Mouse (Mus musculus) E14TG2a.4 (cell line): Measurements from ENCODE around the gene Igflr1.

ENCODE experiments used
- H3K27me3 ChIP-seq: 2 replicates; pipeline ENCODE4 v1.6.1; 2014; ENCODE audit warnings: low read length, control low read depth; ENCODE audit not compliant: insufficient read depth
- H3K36me3 ChIP-seq: 2 replicates; pipeline ENCODE4 v1.6.1; 2014; ENCODE audit warnings: low read length, control low read depth; ENCODE audit not compliant: insufficient read depth
- H3K4me1 ChIP-seq: replicated peaks from 2 replicates; pipeline ENCODE4 v1.6.1; 2014; ENCODE audit warnings: low read depth, low read length, control low read depth
- H3K4me3 ChIP-seq: replicated peaks from 2 replicates; pipeline ENCODE4 v1.5.1; 2014; ENCODE audit warnings: mild to moderate bottlenecking, low read length
- H3K9me3 ChIP-seq: 2 replicates; pipeline ENCODE4 v1.6.1; 2014; ENCODE audit warnings: low read length, control low read depth
- CTCF ChIP-seq: conservative IDR thresholded peaks from 2 replicates; pipeline ENCODE4 v1.5.1; 2014; ENCODE audit warnings: low read length
- NANOG ChIP-seq: IDR thresholded peaks from 2 replicates; pipeline ENCODE4 v1.6.1; 2014; ENCODE audit warnings: borderline replicate concordance, low read length, mixed read lengths
- POU5F1 ChIP-seq: IDR thresholded peaks from 2 replicates; pipeline ENCODE4 v1.6.1; 2014; ENCODE audit warnings: low read length, borderline replicate concordance

The Igflr1 gene

GRCm38 (mm10) chr7:30551445-30552101, 13.7 kb upstream of the Igflr1 start:
- TF ChIP-seq CTCF (peak; percentile 27), NANOG (no peak), POU5F1 (no peak)
- peaks cover 47% of the 10 kb centered on the region for H3K36me3 ChIP-seq
- no peaks in the 10 kb centered on the region for H3K27me3 ChIP-seq
- H3K4me1 ChIP-seq = peaks cover 48% of the 10 kb centered on the region
- H3K9me3 ChIP-seq = no peaks in the 10 kb centered on the region
- H3K4me3 ChIP-seq = peak overlapping the region; percentile 88

GRCm38 (mm10) chr7:30552102-30553020, 12.9 kb upstream of the Igflr1 start, which contains the start of the genes Hspb6 and Proser3:
TSS of gene Hspb6 (plus strand) at chr7:30552178.
TSS of gene Proser3 (minus strand) at chr7:30552299.
- Histone ChIP-seq H3K9me3 (no peaks in the 10 kb centered on the region), H3K4me3 (peak within 1 kb of the TSS; percentile 88), H3K27me3 (no peaks in the 10 kb centered on the region), H3K4me1 (peaks cover 56% of the 10 kb centered on the region), H3K36me3 (peaks cover 55% of the 10 kb centered on the region)
- no peak for TF ChIP-seq POU5F1
- no peak for TF ChIP-seq NANOG
- TF ChIP-seq CTCF = no peak

DNA sequence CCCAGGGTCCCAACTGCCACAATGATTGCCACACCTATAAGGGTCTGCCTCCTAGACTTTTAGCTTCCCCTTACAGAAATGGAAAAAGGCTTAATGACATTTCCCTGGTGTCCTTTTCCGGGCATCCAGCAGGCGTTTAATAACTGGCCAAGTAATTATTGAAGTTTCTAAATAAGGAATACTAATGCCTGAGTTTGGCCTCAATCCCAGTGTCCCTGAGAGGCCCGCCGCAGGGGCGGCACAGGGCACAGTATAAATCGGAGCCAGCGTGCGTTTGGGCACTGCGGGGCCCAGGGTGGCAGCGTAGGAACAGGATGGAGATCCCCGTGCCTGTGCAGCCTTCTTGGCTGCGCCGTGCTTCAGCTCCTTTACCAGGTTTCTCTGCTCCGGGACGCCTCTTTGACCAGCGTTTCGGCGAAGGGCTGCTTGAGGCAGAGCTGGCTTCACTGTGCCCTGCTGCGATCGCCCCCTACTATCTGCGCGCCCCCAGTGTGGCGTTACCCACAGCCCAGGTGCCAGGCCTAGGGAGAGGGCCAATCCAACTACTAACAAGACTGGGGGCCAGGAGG, 12.1 kb upstream of the Igflr1 start:
- H3K27me3 ChIP-seq = no peaks in the 10 kb centered on the region
- peaks cover 63% of the 10 kb centered on the region for H3K4me1 ChIP-seq
- TF ChIP-seq CTCF (no peak), POU5F1 (no peak), NANOG (no peak)
- peaks cover 54% of the 10 kb centered on the region for H3K36me3 ChIP-seq
- peak overlapping the region; percentile 88 for H3K4me3 ChIP-seq
- no peaks in the 10 kb centered on the region for H3K9me3 ChIP-seq

GRCm38 (mm10) chr7:30553810-30554584, 11.2 kb upstream of the Igflr1 start:
- no peaks in the 10 kb centered on the region for H3K9me3 ChIP-seq
- peaks cover 72% of the 10 kb centered on the region for H3K4me1 ChIP-seq
- TF ChIP-seq CTCF (no peak), POU5F1 (no peak), NANOG (no peak)
- H3K27me3 ChIP-seq = no peaks in the 10 kb centered on the region
- peaks cover 45% of the 10 kb centered on the region for H3K36me3 ChIP-seq
- H3K4me3 ChIP-seq = peak overlapping the region; percentile 88

- Histone ChIP-seq H3K4me3 (no peak overlapping the region; the same call in 1 of the 2 replicates), H3K27me3 (no peaks in the 10 kb centered on the region), H3K4me1 (peaks cover 80% of the 10 kb centered on the region), H3K9me3 (no peaks in the 10 kb centered on the region), H3K36me3 (peaks cover 43% of the 10 kb centered on the region)
- TF ChIP-seq CTCF (no peak), NANOG (no peak), POU5F1 (no peak)
Measured at GRCm38 (mm10) chr7:30556894-30557536, 8.2 kb upstream of the Igflr1 start.

GRCm38 (mm10) chr7:30557901-30558514, 7.2 kb upstream of the Igflr1 start:
- no peaks in the 10 kb centered on the region for H3K27me3 ChIP-seq
- peaks cover 43% of the 10 kb centered on the region for H3K36me3 ChIP-seq
- H3K4me1 ChIP-seq = peaks cover 80% of the 10 kb centered on the region
- H3K4me3 ChIP-seq = peak overlapping the region; percentile 90
- H3K9me3 ChIP-seq = no peaks in the 10 kb centered on the region
- TF ChIP-seq NANOG (no peak), CTCF (no peak), POU5F1 (no peak)

DNA sequence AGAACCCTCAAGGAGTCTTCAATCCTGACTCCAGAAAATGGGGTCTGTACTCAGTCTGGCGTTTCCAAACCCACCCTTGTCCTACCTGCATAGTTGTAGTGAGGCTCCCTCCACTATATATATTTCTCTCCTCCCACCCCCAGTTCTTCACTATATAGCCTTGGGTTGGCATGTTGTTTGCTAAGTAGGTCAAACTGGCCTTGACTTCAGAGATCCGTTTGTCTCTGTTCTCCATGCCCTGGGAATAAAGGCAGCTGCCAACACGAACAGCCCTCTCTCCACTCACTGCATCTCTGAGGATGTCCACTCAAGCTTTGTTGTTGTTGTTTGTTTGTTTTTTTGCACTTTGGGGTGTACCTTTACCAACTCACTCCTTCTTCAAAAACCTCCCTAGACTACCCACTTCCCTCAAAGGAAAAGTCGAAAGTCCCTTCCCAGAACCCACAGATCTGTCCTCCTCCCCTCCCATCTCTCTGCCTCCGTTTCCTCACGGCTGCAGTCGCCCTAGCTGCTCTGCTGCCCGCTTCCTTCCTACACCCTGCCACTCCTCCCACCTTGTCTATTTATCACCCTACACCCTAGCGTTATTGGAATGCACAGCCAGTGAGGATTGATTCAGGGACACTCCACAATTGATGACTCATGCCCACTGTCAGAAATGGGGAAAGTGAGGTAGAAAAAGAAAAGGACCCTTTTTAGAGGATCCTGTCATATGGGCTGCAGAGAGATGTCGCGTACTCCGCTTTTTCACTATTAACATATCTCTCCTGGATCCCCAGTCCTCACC, 6.4 kb upstream of the Igflr1 start:
- H3K27me3 ChIP-seq = no peaks in the 10 kb centered on the region
- H3K4me3 ChIP-seq = peak overlapping the region; percentile 90
- peaks cover 73% of the 10 kb centered on the region for H3K4me1 ChIP-seq
- H3K9me3 ChIP-seq = no peaks in the 10 kb centered on the region
- peaks cover 43% of the 10 kb centered on the region for H3K36me3 ChIP-seq
- no peak for TF ChIP-seq POU5F1
- no peak for TF ChIP-seq NANOG
- no peak for TF ChIP-seq CTCF
